Mouse (Mus musculus): ENCODE data around the gene Gm1043.

Gene Gm1043

GRCm38 (mm10) chr5:37073660-37074059, 11.5 kb upstream of the Gm1043 start:
- no peak for DNase-seq (ENCODE audit: low spot score)

GRCm38 (mm10) chr5:37076692-37077329, 8.4 kb upstream of the Gm1043 start:
- DNase-seq (ENCODE audit: low spot score): no peak

GRCm38 (mm10) chr5:37077330-37077698, 7.9 kb upstream of the Gm1043 start:
- DNase-seq (ENCODE audit: low spot score): no peak

DNA sequence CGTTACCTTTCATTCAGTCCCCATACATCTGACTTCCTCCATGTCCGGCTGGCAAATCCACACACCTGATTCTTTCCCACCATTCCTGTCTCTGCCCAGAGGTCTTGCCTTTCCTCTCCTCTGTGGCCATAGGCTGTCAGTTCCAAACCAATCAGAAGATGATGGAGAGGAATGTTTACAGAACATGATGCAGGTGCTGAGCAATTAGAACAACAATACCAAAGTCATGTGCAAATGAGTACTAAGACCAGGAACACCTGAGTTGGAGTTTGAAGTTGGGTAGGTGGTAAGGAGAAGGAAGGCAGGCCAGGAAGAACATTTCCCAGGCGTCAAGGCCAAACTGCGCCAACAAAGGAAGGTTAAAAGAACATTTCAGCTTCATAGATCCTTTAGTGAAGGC, 5.7 kb upstream of the Gm1043 start:
- no peak for DNase-seq (ENCODE audit: low spot score)

- no peak for DNase-seq (ENCODE audit: low spot score)
Measured at GRCm38 (mm10) chr5:37080601-37081000, 4.6 kb upstream of the Gm1043 start.

GRCm38 (mm10) chr5:37082420-37082819, 2.8 kb upstream of the Gm1043 start:
- DNase-seq (ENCODE audit: low spot score): no peak

GRCm38 (mm10) chr5:37083209-37083770, 1.9 kb upstream of the Gm1043 start:
- no peak for DNase-seq (ENCODE audit: low spot score)

DNA sequence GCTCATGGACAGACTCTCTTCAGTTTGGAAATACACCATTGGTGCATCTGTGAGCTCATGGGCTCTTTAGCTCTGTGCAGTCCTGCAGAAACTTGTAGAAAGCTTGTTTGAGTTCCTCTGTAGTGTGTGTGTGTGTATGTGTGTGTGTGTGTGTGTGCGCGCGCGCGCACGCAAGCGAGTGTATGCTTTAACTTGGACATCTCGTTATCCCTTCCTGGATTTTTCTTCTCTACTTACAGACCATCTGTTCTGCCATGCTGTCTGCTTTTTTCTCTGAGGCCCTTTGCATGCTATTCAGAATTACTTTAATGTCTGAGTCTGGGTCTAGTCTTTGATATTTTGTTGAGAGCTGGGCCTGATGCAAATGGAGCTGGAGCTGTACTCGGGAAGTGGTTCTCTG, 1.3 kb upstream of the Gm1043 start:
- no peak for DNase-seq (ENCODE audit: low spot score)

- no peak for DNase-seq (ENCODE audit: low spot score)
Measured at GRCm38 (mm10) chr5:37085918-37086317, 748 bp downstream of the Gm1043 start.

- DNase-seq (ENCODE audit: low spot score): no peak
Measured at GRCm38 (mm10) chr5:37087786-37088185, 2.6 kb downstream of the Gm1043 start.

DNA sequence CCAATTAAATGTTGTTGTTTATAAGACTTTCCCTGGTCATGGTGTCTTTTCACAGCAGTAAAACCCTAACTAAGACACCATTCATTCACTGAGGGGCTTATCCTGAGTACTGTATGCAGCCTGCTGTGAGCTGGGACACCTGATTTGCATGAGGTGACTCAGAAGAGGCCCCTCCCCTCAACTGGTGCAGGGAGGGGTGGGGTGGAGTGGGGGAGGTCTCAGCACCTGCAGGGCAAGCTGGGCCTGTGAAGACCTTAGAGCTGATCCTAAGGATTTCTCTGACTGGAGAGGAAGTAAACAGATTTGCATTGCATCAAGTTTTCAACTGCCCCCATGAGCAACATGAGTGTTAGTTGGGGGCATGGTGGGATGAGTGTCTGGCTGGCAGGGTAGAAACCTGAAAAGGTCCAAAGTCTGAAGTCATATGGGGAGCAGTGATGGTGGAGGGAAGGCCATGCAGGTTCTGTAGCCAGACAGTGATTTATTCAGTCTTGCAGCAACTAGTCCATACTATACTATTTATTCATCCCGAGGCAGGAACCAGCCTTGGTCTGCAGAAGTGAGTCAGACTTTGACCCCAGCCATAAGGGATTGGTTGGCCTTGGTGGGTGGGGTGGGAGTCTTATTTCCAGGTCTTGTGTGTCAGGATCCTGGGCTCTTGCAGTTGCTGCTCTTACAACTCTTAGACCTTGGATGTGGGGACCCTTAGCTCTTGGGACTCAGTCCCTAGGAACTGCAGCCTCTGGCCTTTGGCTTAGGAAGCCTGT, 3.4 kb downstream of the Gm1043 start:
- DNase-seq (ENCODE audit: low spot score): no peak

DNA sequence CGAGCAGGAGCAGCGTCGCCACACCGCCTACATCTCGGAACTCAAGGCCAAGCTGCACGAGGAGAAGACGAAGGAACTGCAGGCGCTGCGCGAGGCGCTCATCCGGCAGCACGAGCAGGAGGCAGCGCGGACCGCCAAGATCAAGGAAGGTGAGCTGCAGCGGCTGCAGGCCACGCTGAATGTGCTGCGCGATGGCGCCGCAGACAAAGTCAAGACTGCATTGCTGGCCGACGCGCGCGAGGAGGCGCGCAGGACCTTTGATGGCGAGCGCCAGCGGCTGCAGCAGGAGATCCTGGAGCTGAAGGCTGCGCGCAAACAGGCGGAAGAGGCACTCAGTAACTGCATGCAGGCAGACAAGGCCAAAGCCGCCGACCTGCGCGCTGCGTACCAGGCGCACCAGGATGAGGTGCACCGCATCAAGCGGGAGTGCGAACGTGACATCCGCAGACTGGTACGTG, 6.0 kb downstream of the Gm1043 start:
- no peak for DNase-seq (ENCODE audit: low spot score)

DNA sequence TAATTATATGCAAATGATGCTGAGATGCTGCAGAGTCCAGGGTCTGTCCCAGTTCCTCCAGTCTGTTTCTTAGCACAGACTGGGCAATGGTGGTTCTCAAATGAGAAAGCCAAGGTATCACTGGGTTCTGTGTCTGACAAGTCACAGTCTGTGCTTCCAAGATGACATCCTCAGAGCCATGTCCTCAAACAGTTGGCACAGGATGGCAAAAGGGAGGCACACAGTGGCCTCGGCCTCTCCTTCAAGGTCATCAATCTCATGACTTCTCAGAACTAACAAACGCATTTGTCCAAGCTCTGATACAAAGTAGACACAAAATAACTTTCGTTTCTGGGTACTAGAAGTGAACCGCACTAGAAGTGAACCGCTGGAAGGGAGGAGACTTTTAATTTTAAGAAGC, 9.8 kb downstream of the Gm1043 start:
- DNase-seq (ENCODE audit: low spot score): no peak

GRCm38 (mm10) chr5:37097591-37097990, 12.4 kb downstream of the Gm1043 start:
- no peak for DNase-seq (ENCODE audit: low spot score)

GRCm38 (mm10) chr5:37100813-37101212, 15.6 kb downstream of the Gm1043 start:
- no peak for DNase-seq (ENCODE audit: low spot score)

DNA sequence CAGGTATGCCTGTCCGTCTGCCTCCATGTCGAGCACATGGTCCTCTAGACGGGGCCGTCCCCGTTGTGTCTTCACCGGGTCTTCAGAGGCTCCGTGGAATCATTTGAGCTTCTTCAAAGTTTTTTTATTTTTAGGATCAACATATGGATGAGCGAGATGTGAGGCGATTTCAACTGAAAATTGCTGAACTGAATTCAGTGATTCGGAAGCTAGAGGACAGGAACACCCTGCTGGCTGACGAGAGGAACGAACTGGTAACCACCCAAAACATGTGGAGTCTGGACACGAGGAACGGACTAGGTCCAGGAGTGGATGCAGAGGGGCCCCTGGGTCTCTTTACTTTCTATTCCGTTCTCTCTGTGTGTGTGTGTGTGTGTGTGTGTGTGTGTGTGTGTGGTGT, 16.5 kb downstream of the Gm1043 start:
- no peak for DNase-seq (ENCODE audit: low spot score)

GRCm38 (mm10) chr5:37102056-37102455, 16.9 kb downstream of the Gm1043 start:
- no peak for DNase-seq (ENCODE audit: low spot score)

- no peak for DNase-seq (ENCODE audit: low spot score)
Measured at GRCm38 (mm10) chr5:37105531-37106456, 20.6 kb downstream of the Gm1043 start.

- DNase-seq (ENCODE audit: low spot score): no peak
Measured at GRCm38 (mm10) chr5:37107111-37107510, 21.9 kb downstream of the Gm1043 start.

DNA sequence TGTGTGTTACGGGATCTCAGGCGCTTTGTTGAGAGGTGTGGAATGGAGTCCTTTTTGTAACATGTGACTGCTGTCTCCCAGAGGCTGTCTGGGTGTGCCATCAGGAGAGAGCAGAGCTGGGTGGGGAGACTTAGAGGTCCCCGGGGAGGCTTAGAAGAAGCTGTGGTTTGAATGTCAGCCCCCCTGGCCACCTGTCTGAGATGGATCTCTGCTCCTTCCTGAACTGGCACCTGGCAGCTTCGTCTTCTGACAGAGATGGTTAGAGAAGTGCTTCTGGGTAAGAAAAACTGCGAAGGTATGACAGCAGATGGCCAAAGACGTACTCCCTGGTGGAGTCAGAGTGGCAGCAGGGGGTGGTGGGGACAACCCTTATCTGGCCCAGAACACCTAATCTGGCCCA, 22.4 kb downstream of the Gm1043 start:
- no peak for DNase-seq (ENCODE audit: low spot score)

- DNase-seq (ENCODE audit: low spot score): peak; percentile 59
Measured at GRCm38 (mm10) chr5:37109280-37109849, 24.2 kb downstream of the Gm1043 start.

DNA sequence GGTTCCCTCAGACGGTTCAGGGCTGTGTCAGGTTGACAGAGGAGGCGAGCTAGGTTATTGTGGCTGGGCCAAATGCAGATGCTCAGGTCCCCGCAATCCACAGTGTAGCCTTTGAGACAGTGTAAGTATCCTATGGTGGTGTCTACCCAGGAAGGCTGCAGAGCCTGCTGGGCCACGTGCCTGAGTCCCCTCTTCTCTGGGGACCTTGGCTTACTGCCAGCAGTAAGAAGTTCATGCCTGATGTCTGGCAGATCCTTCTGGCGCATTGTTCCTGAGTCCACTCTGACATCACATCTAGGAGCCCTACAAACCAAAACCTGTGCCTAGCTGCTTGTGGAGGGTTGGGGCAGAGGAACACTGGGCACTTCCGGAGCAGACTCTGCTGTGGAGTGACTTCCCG, 27.2 kb downstream of the Gm1043 start:
- DNase-seq (ENCODE audit: low spot score): no peak
